Mouse (Mus musculus) midbrain, embryonic 15.5 days (tissue): ENCODE measurements at regions not wholly inside any gene's neighbourhood (a gene's known extent, or its start where the extent isn't known, plus 50 kb on each side); places are given as distances from the start of the nearest gene placed in this dataset.

ENCODE experiments used
- ATAC-seq: fragments of 200-750 bp; cut with Nextera tagmentation; replicated peaks from 2 replicates; pipeline ENCODE4 v1.8.0; 2017; ENCODE audit warnings: moderate TSS enrichment
- H3K27ac ChIP-seq: fragments of 300-500 bp; sonication (generic); 2 replicates; pipeline ENCODE4 v1.5.1; 2015; ENCODE audit warnings: mild to moderate bottlenecking, inconsistent platforms
- H3K27me3 ChIP-seq: fragments of 300-500 bp; sonication (generic); replicated peaks from 2 replicates; pipeline ENCODE4 v1.6.1; 2015; ENCODE audit warnings: inconsistent platforms
- H3K36me3 ChIP-seq: fragments of 300-500 bp; sonication (generic); replicated peaks from 2 replicates; pipeline ENCODE4 v1.6.1; 2015; ENCODE audit warnings: inconsistent platforms
- H3K4me1 ChIP-seq: fragments of 300-500 bp; sonication (generic); 2 replicates; pipeline ENCODE4 v1.6.1; 2015; ENCODE audit warnings: inconsistent platforms
- H3K4me2 ChIP-seq: fragments of 300-500 bp; sonication (generic); 2 replicates; pipeline ENCODE4 v1.6.1; 2015; ENCODE audit warnings: inconsistent platforms, mild to moderate bottlenecking, moderate library complexity
- H3K4me3 ChIP-seq: fragments of 300-500 bp; sonication (generic); 2 replicates; pipeline ENCODE4 v1.5.1; 2015; ENCODE audit warnings: mild to moderate bottlenecking, inconsistent platforms
- H3K9ac ChIP-seq: fragments of 300-500 bp; sonication (generic); 2 replicates; pipeline ENCODE4 v1.6.1; 2015; ENCODE audit warnings: mild to moderate bottlenecking, inconsistent platforms
- H3K9me3 ChIP-seq: fragments of 300-500 bp; sonication (generic); 2 replicates; pipeline ENCODE4 v1.6.1; 2016; ENCODE audit warnings: inconsistent platforms
- WGBS: fragments of 180-500 bp; shearing (Covaris S2); methylation state at CpG from one replicate; pipeline ENCODE4 v1.1.7; 2015; ENCODE audit warnings: mixed read lengths; 5-methylcytosine and 5-hydroxymethylcytosine counted together

DNA sequence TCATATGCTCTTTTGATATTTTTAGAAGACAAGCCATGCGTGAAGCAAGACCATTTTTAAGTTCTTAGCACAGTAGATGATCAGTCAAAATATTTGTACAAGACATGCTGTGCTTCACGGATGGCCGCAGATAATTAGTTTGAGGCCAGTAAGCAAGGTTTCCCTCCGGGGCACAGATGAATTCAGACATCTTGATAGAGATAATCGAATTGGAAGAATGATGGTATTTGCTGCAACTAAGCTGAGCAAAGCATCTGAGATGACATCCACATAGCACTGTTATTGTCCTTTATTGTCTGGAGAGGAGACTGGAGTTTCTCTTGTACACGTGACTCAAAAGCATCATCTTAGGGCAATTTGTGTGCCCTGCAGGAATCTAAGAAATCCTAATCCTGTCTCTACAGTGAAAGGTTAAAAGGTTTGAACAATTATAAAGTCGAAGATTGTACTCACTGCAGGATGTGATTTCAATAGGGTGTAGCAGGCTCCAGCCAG, 335.5 kb downstream of the Gja1 start:
- Histone ChIP-seq H3K9me3 (no peaks in the 10 kb centered on the region), H3K36me3 (no peaks in the 10 kb centered on the region), H3K27ac (no peak overlapping the region), H3K27me3 (no peaks in the 10 kb centered on the region), H3K4me3 (no peak overlapping the region), H3K4me2 (no peak overlapping the region), H3K9ac (no peak overlapping the region), H3K4me1 (no peaks in the 10 kb centered on the region)
- 26% methylated on average over 7 of the region's 7 CpGs for WGBS
- ATAC-seq, result no peak

DNA sequence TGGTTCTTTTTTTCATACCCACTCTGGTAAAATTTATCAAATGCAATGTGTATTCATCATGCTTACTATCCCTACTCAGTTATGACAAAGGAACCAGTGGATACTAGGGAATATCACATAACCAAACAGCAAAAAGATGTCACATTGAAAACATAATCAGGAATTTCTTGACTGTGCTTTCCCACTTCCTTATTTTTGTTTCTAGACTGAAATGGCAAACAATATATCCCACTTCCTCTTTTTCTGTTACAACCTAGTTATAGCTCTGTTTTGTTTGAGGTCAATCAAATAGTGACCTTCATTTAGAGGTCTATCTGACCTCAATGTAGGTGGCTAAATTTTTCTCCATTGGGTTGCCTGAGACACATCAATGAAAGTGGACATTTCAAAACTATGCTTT, 359.9 kb downstream of the Gja1 start:
- H3K4me2 ChIP-seq, result no peak overlapping the region
- H3K27ac ChIP-seq, result no peak overlapping the region
- no peaks in the 10 kb centered on the region for H3K27me3 ChIP-seq
- H3K4me1 ChIP-seq, result no peaks in the 10 kb centered on the region
- no peak overlapping the region for H3K9ac ChIP-seq
- ATAC-seq, result no peak
- H3K4me3 ChIP-seq, result no peak overlapping the region
- no peaks in the 10 kb centered on the region for H3K9me3 ChIP-seq
- no peaks in the 10 kb centered on the region for H3K36me3 ChIP-seq

DNA sequence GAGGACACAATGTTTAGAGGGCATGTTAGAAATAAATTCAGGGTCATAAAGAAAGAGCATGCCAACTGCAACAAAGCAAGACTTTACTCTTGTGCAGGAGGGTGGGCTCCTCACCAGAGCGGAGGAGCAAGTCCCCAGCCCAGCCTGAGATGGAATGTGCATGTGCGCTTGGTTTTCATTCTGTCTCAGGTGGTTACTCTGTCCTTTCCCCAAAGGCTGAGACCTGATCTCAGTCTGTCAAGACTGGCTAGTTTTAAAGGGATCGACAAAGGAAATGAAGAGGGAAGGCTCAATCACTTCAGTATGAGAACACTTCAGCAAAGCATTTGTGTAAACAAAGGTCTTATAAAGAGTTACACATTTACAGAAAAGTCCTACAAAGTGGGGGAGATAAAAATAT, 362.5 kb downstream of the Gja1 start:
- Histone ChIP-seq H3K4me3 (no peak overlapping the region), H3K4me2 (no peak overlapping the region), H3K27ac (no peak overlapping the region), H3K4me1 (no peaks in the 10 kb centered on the region), H3K9ac (no peak overlapping the region), H3K9me3 (no peaks in the 10 kb centered on the region), H3K36me3 (no peaks in the 10 kb centered on the region), H3K27me3 (no peaks in the 10 kb centered on the region)
- 90% methylated on average over 3 of the region's 3 CpGs for WGBS
- ATAC-seq, result no peak

DNA sequence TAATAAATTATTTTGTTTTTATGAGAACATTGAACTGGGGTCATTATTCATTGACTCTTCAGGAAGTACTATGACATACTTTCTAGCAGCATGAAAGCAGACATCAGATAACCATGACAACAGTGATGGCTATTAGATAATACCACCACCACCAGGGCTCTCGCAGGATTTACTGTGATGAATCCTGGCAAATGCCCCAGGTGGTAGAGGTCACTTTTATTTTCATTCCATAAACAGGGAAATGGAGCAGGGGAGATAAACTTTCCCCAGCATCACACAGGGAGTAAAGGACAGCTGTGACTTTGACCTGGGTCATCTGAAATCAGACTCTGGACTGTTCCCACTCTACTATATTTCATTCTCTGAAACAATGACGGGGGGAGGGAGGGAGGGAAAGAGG, 375.0 kb downstream of the Gja1 start:
- H3K9me3 ChIP-seq, result no peaks in the 10 kb centered on the region
- no peaks in the 10 kb centered on the region for H3K4me1 ChIP-seq
- no peak overlapping the region for H3K4me2 ChIP-seq
- no peak for ATAC-seq
- no peak overlapping the region for H3K27ac ChIP-seq
- no peak overlapping the region for H3K9ac ChIP-seq
- H3K36me3 ChIP-seq, result no peaks in the 10 kb centered on the region
- WGBS, result 13% methylated on average over 1 of the region's 2 CpGs
- no peak overlapping the region for H3K4me3 ChIP-seq
- no peaks in the 10 kb centered on the region for H3K27me3 ChIP-seq

DNA sequence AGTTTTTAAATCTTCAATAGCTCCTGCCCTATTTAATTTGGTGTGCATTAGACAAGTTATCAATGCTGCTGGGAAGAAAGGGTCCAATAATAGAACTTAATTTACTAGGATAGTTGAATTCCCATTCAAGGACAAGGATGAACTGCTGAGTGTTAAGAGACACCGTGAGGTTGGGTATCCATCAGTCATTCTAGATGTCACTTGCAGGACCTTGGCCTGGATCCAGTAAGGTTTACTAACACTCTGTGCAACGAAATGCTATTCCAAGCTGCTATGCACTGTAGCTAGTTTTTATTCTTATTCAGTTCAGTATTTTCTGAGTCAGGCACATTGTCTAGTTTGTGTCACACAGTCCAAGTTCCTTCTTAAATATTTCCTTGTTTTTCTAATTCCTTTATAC, 376.4 kb downstream of the Gja1 start:
- no peaks in the 10 kb centered on the region for H3K4me1 ChIP-seq
- H3K9ac ChIP-seq, result no peak overlapping the region
- H3K4me3 ChIP-seq, result no peak overlapping the region
- 74% methylated on average over 2 of the region's 2 CpGs for WGBS
- H3K9me3 ChIP-seq, result no peaks in the 10 kb centered on the region
- no peak for ATAC-seq
- H3K27me3 ChIP-seq, result no peaks in the 10 kb centered on the region
- no peak overlapping the region for H3K27ac ChIP-seq
- H3K36me3 ChIP-seq, result no peaks in the 10 kb centered on the region
- no peak overlapping the region for H3K4me2 ChIP-seq

DNA sequence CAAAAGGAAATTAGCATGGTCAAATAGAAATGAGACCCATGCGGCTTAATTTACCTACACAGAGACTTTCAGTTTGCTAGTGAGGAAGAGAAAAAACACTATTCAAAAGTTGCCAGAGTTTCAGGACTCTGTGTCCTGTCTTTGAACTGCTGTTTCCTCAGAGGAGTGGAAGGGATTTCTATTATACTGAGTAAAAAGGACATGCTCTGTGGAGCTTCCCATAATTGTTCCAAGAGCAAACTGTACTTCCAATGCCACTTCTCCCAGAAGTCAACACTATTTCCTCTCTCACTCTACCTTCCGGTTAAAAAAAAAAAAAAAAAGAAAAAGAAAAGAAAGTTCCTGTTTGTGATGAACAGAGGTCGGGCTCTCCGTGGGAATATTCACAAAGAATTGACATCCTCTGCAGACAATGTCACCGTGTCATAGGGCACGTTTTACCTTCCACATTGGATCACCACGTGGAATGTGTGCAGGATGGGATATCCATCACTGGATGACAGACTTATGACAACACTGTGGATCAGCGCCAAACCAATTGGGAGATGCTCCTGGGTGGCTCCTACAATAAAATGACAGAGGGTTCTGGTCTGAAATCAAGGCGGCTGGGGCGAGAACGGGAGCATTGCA, 377.5 kb downstream of the Gja1 start:
- no peaks in the 10 kb centered on the region for H3K9me3 ChIP-seq
- WGBS, result 84% methylated on average over 11 of the region's 11 CpGs
- no peak overlapping the region for H3K27ac ChIP-seq
- H3K4me1 ChIP-seq, result no peaks in the 10 kb centered on the region
- H3K4me2 ChIP-seq, result no peak overlapping the region
- no peak overlapping the region for H3K9ac ChIP-seq
- ATAC-seq, result no peak
- H3K27me3 ChIP-seq, result no peaks in the 10 kb centered on the region
- H3K4me3 ChIP-seq, result no peak overlapping the region
- no peaks in the 10 kb centered on the region for H3K36me3 ChIP-seq

DNA sequence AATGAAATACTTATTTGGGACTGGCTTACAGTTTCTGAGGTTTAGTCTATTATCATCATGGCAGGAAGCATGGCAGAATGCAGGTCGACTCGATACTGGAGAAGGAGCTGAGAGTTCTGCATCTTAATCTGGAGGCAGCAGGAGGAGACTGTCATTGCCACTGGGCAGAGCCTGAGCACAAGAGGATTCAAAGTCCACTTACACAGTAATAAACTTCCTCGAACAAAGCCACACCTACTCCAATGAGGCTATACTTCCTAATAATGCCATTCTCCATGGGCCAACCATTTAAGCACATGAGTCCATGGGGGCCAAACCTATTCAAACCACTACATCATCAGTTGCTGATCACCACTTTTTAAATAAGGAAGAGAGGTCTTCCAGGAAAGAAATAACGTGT, 393.5 kb downstream of the Gja1 start:
- H3K4me1 ChIP-seq, result no peaks in the 10 kb centered on the region
- WGBS, result 87% methylated on average over 4 of the region's 4 CpGs
- no peaks in the 10 kb centered on the region for H3K27me3 ChIP-seq
- no peak overlapping the region for H3K9ac ChIP-seq
- ATAC-seq, result no peak
- H3K36me3 ChIP-seq, result no peaks in the 10 kb centered on the region
- H3K27ac ChIP-seq, result no peak overlapping the region
- no peak overlapping the region for H3K4me2 ChIP-seq
- H3K9me3 ChIP-seq, result no peaks in the 10 kb centered on the region
- no peak overlapping the region for H3K4me3 ChIP-seq

DNA sequence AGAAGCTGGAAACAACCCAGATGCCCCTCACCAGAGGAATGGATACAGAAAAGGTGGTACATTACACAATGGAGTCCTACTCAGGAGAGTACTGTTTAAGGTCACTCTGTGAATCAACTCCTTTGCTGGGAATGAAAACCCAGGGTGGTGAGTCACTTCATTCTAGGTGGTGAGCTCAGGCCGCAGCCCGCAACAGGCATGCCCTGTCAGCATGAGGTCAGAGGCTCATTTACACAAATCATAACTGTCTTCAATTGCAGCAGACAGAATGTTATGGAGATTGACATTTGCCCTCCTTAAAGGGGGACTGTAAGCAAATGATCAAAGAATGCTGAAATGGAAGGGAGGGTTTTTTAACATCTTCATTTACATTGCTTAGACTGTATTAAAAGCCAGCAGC, 405.1 kb downstream of the Gja1 start:
- Histone ChIP-seq H3K36me3 (no peaks in the 10 kb centered on the region), H3K9me3 (no peaks in the 10 kb centered on the region), H3K4me1 (no peaks in the 10 kb centered on the region), H3K27ac (no peak overlapping the region), H3K4me2 (no peak overlapping the region), H3K9ac (no peak overlapping the region), H3K4me3 (no peak overlapping the region), H3K27me3 (no peaks in the 10 kb centered on the region)
- 82% methylated on average over 2 of the region's 2 CpGs for WGBS
- no peak for ATAC-seq

DNA sequence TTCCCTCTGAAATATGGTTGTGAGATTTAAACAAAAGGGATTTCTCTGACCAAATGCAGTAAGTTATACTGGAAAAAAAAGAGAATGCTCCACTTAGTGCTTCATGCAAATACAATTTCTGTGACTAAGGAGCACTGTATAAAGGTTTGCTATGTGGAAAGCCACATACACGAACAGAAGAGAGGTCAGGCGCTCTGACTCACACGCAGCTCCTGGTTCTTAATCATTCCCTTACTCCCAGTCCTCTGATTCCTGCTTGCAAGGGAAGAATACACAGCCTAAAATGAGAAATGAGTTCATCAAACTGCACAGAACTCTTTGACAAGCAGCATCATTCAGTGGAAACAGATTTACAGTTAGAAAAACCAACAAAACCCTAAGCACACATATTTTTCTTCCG, 406.8 kb downstream of the Gja1 start:
- Histone ChIP-seq H3K9ac (no peak overlapping the region), H3K4me2 (no peak overlapping the region), H3K4me1 (no peaks in the 10 kb centered on the region), H3K27ac (no peak overlapping the region), H3K4me3 (no peak overlapping the region), H3K27me3 (no peaks in the 10 kb centered on the region), H3K36me3 (no peaks in the 10 kb centered on the region), H3K9me3 (no peaks in the 10 kb centered on the region)
- ATAC-seq, result no peak
- WGBS, result 90% methylated on average over 4 of the region's 4 CpGs

DNA sequence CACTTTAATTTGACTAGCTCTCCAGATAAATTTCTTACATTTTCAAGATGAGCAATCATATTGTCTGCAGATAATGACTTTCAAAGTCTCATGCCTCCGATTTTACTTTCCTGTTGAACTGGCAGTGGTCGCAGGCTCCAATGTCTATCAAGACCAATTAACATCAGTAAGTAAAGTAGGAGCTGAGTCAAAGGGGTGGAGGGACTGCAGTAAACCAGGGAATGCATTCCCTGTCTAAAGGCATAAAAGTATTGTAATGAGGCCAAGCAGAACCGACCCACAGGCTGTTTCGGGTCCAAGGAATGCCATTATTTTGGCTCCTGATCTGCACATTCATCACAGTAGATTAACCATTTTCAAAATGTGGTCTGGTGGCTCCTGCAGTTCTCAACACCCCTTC, 411.0 kb downstream of the Gja1 start:
- Histone ChIP-seq H3K9me3 (no peaks in the 10 kb centered on the region), H3K27ac (no peak overlapping the region), H3K36me3 (no peaks in the 10 kb centered on the region), H3K4me2 (no peak overlapping the region), H3K4me1 (no peaks in the 10 kb centered on the region), H3K27me3 (no peaks in the 10 kb centered on the region), H3K4me3 (no peak overlapping the region), H3K9ac (no peak overlapping the region)
- WGBS, result 74% methylated on average over 4 of the region's 4 CpGs
- ATAC-seq, result no peak

DNA sequence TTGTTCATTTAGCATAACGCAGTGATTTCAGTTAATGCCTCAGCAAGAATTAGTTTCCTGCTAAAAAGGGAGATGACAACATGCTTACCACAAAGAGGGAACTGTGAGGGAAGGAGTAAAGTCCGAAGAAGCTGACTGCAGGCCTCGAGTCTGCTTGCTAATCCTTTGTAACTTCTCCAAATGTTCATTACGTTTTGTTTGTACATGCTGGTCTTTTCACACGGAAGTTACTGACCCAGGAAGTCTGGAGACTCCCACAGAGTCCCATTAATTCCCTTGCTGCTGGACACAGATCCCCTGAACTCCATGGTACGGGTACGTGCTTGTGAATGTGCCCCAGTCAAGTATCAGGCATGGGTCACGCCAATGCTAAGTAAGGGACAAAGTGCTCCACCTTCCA, 415.9 kb downstream of the Gja1 start:
- H3K36me3 ChIP-seq, result no peaks in the 10 kb centered on the region
- no peak overlapping the region for H3K4me3 ChIP-seq
- H3K27ac ChIP-seq, result no peak overlapping the region
- no peak overlapping the region for H3K4me2 ChIP-seq
- no peak overlapping the region for H3K9ac ChIP-seq
- no peaks in the 10 kb centered on the region for H3K27me3 ChIP-seq
- no peaks in the 10 kb centered on the region for H3K4me1 ChIP-seq
- 32% methylated on average over 8 of the region's 8 CpGs for WGBS
- H3K9me3 ChIP-seq, result no peaks in the 10 kb centered on the region
- ATAC-seq, result no peak

DNA sequence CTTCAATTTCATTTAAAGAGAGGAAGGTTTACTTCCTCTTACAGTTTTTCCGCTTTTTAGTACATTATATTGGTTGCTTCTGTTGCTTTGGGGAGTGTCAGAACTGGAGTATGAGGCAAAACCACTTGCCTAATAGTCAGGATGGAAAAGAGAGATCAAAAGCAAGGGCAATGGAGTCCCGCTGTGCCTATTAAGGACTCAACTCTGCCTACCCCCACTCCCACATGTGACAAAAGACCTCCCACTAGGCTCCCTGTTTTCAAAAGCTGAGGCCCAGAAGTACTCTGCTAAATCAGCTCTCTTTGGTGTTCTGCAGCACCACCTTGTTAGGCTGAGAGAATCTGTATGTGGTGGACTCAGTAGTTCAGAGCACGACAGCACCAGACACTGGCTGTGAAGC, 418.3 kb downstream of the Gja1 start:
- Histone ChIP-seq H3K36me3 (no peaks in the 10 kb centered on the region), H3K9me3 (no peaks in the 10 kb centered on the region), H3K4me3 (no peak overlapping the region), H3K4me2 (no peak overlapping the region), H3K27me3 (no peaks in the 10 kb centered on the region), H3K9ac (no peak overlapping the region), H3K4me1 (no peaks in the 10 kb centered on the region), H3K27ac (no peak overlapping the region)
- WGBS, result 31% methylated on average over 3 of the region's 3 CpGs
- ATAC-seq, result 0 out of 2 replicates have a peak, but pooled peaks have one; percentile 37

DNA sequence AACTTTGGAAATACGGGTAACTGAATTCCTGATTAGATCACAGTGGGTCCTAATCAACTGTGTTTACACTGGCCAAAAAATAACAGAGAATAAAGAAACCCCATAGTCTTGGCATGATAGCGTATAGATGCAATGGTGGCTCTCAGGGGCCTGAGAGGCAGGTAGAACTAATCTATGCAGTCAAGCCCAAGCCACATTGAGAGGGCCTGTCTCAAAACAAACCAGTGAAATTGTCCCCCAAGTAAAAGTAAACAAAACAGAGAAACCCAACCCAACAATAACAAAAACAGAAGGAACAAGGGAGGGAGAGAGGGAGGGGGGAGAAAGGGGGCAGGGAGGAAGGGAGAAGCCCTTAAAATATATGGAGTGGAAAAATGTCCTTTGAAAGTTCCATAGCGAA, 422.2 kb downstream of the Gja1 start:
- no peaks in the 10 kb centered on the region for H3K36me3 ChIP-seq
- H3K9me3 ChIP-seq, result no peaks in the 10 kb centered on the region
- no peak overlapping the region for H3K27ac ChIP-seq
- H3K9ac ChIP-seq, result no peak overlapping the region
- H3K4me2 ChIP-seq, result no peak overlapping the region
- H3K27me3 ChIP-seq, result no peaks in the 10 kb centered on the region
- 91% methylated on average over 3 of the region's 3 CpGs for WGBS
- no peak overlapping the region for H3K4me3 ChIP-seq
- no peaks in the 10 kb centered on the region for H3K4me1 ChIP-seq
- no peak for ATAC-seq
